In genomic region chr3:154129036-154129435, GRCm38 (mm10) we compare ENCODE assay signal across 14 mouse cellular contexts.
"Had no signal": no experiment of that assay in that cellular context is flagged by ENCODE, and none has a peak within 500 bp of the region (broad histone marks: within the 10 kb centered on the region; RNA-seq: fewer than 3 reads in every experiment).

No protein-coding gene starts in this region.

- DNase-seq: kidney, adult 11 months; kidney, postnatal 10 days; kidney, postnatal 4 days; lung, adult 2 months; lung, postnatal 36 days; spleen, adult 18-20 months had no signal

- ATAC-seq: lung, postnatal 0 days; midbrain, embryonic 15.5 days had no signal

- H3K36me3 ChIP-seq: limb, embryonic 10.5 days; liver, embryonic 15.5 days; midbrain, embryonic 15.5 days; neural tube, embryonic 13.5 days had no signal

- H3K9ac ChIP-seq: liver, embryonic 15.5 days; midbrain, embryonic 15.5 days; neural tube, embryonic 13.5 days had no signal

- H3K27me3 ChIP-seq: liver, embryonic 15.5 days; midbrain, embryonic 15.5 days had no signal

- H3K4me3 ChIP-seq: layer of hippocampus, adult 2 months; limb, embryonic 10.5 days; liver, embryonic 15.5 days; midbrain, embryonic 15.5 days; neural tube, embryonic 13.5 days had no signal

- H3K4me1 ChIP-seq: limb, embryonic 10.5 days had no signal

- H3K9me3 ChIP-seq: limb, embryonic 10.5 days; liver, embryonic 15.5 days; midbrain, embryonic 15.5 days; neural tube, embryonic 13.5 days had no signal

- H3K27ac ChIP-seq: layer of hippocampus, adult 2 months; limb, embryonic 10.5 days; liver, embryonic 15.5 days; midbrain, embryonic 15.5 days; neural tube, embryonic 13.5 days had no signal

- H3K4me2 ChIP-seq: liver, embryonic 11.5 days; liver, embryonic 15.5 days; midbrain, embryonic 11.5 days; midbrain, embryonic 15.5 days; neural tube, embryonic 13.5 days had no signal
